Mouse (Mus musculus): ENCODE results near the gene Lmx1b.

GRCm38 (mm10) chr2:33592931-33593555 lies 47.3 kb downstream of the Lmx1b start:
- no peak for TF ChIP-seq CTCF (IDR thresholded peaks at IDR 0.05; ENCODE audit: insufficient read depth, low read length)
- no peak for TF ChIP-seq POLR2A (IDR thresholded peaks at IDR 0.05; ENCODE audit: borderline replicate concordance, extremely low read depth, low read depth, low read length)
